Comparison of ENCODE assay signal across 11 mouse cellular contexts in genomic region chr10:68281775-68282106, GRCm38 (mm10). TPM values are rescaled to one million over a fixed set of nuclear protein-coding genes. Genes with fewer than 3 reads are reported as not detected.
DNase-seq lines count a peak whose midpoint lies in the region; ATAC-seq and TF ChIP-seq lines count a peak whose summit lies in the region.
"Had no signal": no experiment of that assay in that cellular context is flagged by ENCODE, and none has a peak within 500 bp of the region (broad histone marks: within the 10 kb centered on the region; RNA-seq: fewer than 3 reads in every experiment).

No protein-coding gene starts in this region.

- no peak for TF ChIP-seq CTCF in brain, embryonic 14.5 days (IDR thresholded peaks at IDR 0.05; ENCODE audit: borderline replicate concordance, extremely low read depth, insufficient read depth, insufficient read length)

- no peak for TF ChIP-seq POLR2A in brain, embryonic 14.5 days (IDR thresholded peaks at IDR 0.05; ENCODE audit: borderline replicate concordance, extremely low read depth, insufficient read depth, insufficient read length, poor library complexity, severe bottlenecking)

- no peaks in the 10 kb centered on the region for H3K27me3 ChIP-seq in forebrain, embryonic 15.5 days
- H3K27me3 ChIP-seq in forebrain, embryonic 16.5 days (replicated peaks; ENCODE audit: control insufficient read depth, insufficient read depth, low read length), result no peaks in the 10 kb centered on the region
- H3K27me3 ChIP-seq in kidney, embryonic 15.5 days, result no peaks in the 10 kb centered on the region
- H3K27me3 ChIP-seq in midbrain, embryonic 14.5 days (ENCODE audit: control insufficient read depth, insufficient read depth, low read length), result no peaks in the 10 kb centered on the region
- H3K27me3 ChIP-seq: embryonic facial prominence, embryonic 13.5 days had no signal

- no peak overlapping the region for H3K4me3 ChIP-seq in forebrain, embryonic 15.5 days
- H3K4me3 ChIP-seq in forebrain, embryonic 16.5 days (replicated peaks; ENCODE audit: low read length), result no peak overlapping the region
- no peak overlapping the region for H3K4me3 ChIP-seq in kidney, embryonic 15.5 days (replicated peaks)
- H3K4me3 ChIP-seq in midbrain, embryonic 14.5 days (replicated peaks; ENCODE audit: low read depth, low read length), result no peak overlapping the region

- WGBS in forebrain, embryonic 15.5 days, result 27% methylated on average over 3 of the region's 3 CpGs
- WGBS in forebrain, embryonic 16.5 days, result 23% methylated on average over 3 of the region's 3 CpGs
- 6% methylated on average over 3 of the region's 3 CpGs for WGBS in kidney, embryonic 15.5 days
- WGBS in midbrain, embryonic 14.5 days, result 19% methylated on average over 3 of the region's 3 CpGs

- peak overlapping the region; percentile 3; the same call in 1 of the 2 replicates for H3K27ac ChIP-seq in forebrain, embryonic 15.5 days (replicated peaks)
- H3K27ac ChIP-seq in forebrain, embryonic 16.5 days (ENCODE audit: low read length), result no peak overlapping the region
- H3K27ac ChIP-seq in kidney, embryonic 15.5 days, result peak overlapping the region; percentile 78
- H3K27ac ChIP-seq in midbrain, embryonic 14.5 days (replicated peaks; ENCODE audit: low read depth, low read length), result peak overlapping the region; percentile 14; the same call in 1 of the 2 replicates
- H3K27ac ChIP-seq: liver, embryonic 14.5 days had no signal

- DNase-seq in kidney, adult 8-10 months, result no peak
- DNase-seq in brain, embryonic 14.5 days (ENCODE audit: low read depth), result peak; percentile 63
- peak; percentile 58 for DNase-seq in midbrain, embryonic 14.5 days
- no peak for DNase-seq in c-Kit-positive CD71-positive TER-119-positive erythroid progenitor cells, embryonic 14.5 days (ENCODE audit: low spot score)
- no peak for DNase-seq in cerebellum, postnatal 14 days
- DNase-seq: right cerebral cortex, postnatal 25 days had no signal

- ATAC-seq in forebrain, embryonic 15.5 days (replicated peaks), result no peak
- ATAC-seq in forebrain, embryonic 16.5 days, result no peak
- no peak for ATAC-seq in kidney, embryonic 15.5 days (replicated peaks; ENCODE audit: low FRiP score)
- no peak for ATAC-seq in midbrain, embryonic 14.5 days (ENCODE audit: low FRiP score, low TSS enrichment)

- H3K9me3 ChIP-seq in forebrain, embryonic 15.5 days, result no peaks in the 10 kb centered on the region
- H3K9me3 ChIP-seq in forebrain, embryonic 16.5 days (ENCODE audit: control insufficient read depth, low read length), result no peaks in the 10 kb centered on the region
- no peaks in the 10 kb centered on the region for H3K9me3 ChIP-seq in kidney, embryonic 15.5 days (replicated peaks)
- H3K9me3 ChIP-seq in midbrain, embryonic 14.5 days (ENCODE audit: control insufficient read depth, low read length), result no peaks in the 10 kb centered on the region
- H3K9me3 ChIP-seq: embryonic facial prominence, embryonic 13.5 days had no signal

- H3K36me3 ChIP-seq in forebrain, embryonic 15.5 days, result no peaks in the 10 kb centered on the region
- H3K36me3 ChIP-seq in forebrain, embryonic 16.5 days (ENCODE audit: control insufficient read depth, insufficient read depth), result no peaks in the 10 kb centered on the region
- H3K36me3 ChIP-seq in kidney, embryonic 15.5 days, result no peaks in the 10 kb centered on the region
- H3K36me3 ChIP-seq in midbrain, embryonic 14.5 days (ENCODE audit: control insufficient read depth, insufficient read depth, low read length), result no peaks in the 10 kb centered on the region
- H3K36me3 ChIP-seq: embryonic facial prominence, embryonic 13.5 days had no signal

- no peak overlapping the region for H3K4me2 ChIP-seq in forebrain, embryonic 15.5 days (replicated peaks)
- H3K4me2 ChIP-seq in forebrain, embryonic 16.5 days (ENCODE audit: low read length), result no peak overlapping the region
- peak overlapping the region; percentile 79; the same call in 1 of the 2 replicates for H3K4me2 ChIP-seq in kidney, embryonic 15.5 days
- no peak overlapping the region for H3K4me2 ChIP-seq in midbrain, embryonic 14.5 days (ENCODE audit: low read length)

- peaks cover 41% of the 10 kb centered on the region for H3K4me1 ChIP-seq in forebrain, embryonic 15.5 days
- H3K4me1 ChIP-seq in forebrain, embryonic 16.5 days (replicated peaks; ENCODE audit: control insufficient read depth, insufficient read depth, low read length), result peaks cover 14% of the 10 kb centered on the region
- H3K4me1 ChIP-seq in kidney, embryonic 15.5 days, result peaks cover 34% of the 10 kb centered on the region
- H3K4me1 ChIP-seq in midbrain, embryonic 14.5 days (ENCODE audit: control insufficient read depth, insufficient read depth, low read length), result peaks cover 28% of the 10 kb centered on the region

- H3K9ac ChIP-seq in forebrain, embryonic 15.5 days (replicated peaks), result no peak overlapping the region
- no peak overlapping the region for H3K9ac ChIP-seq in forebrain, embryonic 16.5 days (replicated peaks; ENCODE audit: low read depth, low read length)
- no peak overlapping the region for H3K9ac ChIP-seq in kidney, embryonic 15.5 days
- H3K9ac ChIP-seq in midbrain, embryonic 14.5 days (replicated peaks; ENCODE audit: low read length), result no peak overlapping the region
- H3K9ac ChIP-seq: embryonic facial prominence, embryonic 13.5 days; liver, embryonic 14.5 days had no signal

RNA-seq across cellular contexts. Expression of gene Arid5b, which starts 3.2 kb away (rescaled TPM):
- polyA plus RNA-seq in forebrain, embryonic 15.5 days (2015; fragmentation: Nextera tagmentation; extraction: Ambion mirVana), result 14.4 and 15.1 TPM in 2 replicates
- polyA plus RNA-seq in forebrain, embryonic 16.5 days (2015; fragmentation: Nextera tagmentation; extraction: Ambion mirVana), result 14.4 and 14.7 TPM in 2 replicates
- polyA plus RNA-seq in kidney, embryonic 15.5 days (2015; fragmentation: Nextera tagmentation; extraction: Ambion mirVana), result 35.8 and 38.6 TPM in 2 replicates
- 5.9 and 11.2 TPM in 2 replicates for polyA plus RNA-seq in brain, embryonic 14.5 days (2012; rRNA removed)
- polyA plus RNA-seq in midbrain, embryonic 14.5 days (2014; fragmentation: Nextera tagmentation; extraction: Ambion mirVana), result 18.4 and 22.2 TPM in 2 replicates

Comparison
In these comparisons a context has a peak if more than half of its experiments do, and no peak if none do; other contexts are left out.
1. DNase-seq: peak in brain, embryonic 14.5 days (single experiment) and midbrain, embryonic 14.5 days (single experiment); none in kidney, adult 8-10 months (0 of 2), c-Kit-positive CD71-positive TER-119-positive erythroid progenitor cells, embryonic 14.5 days (single experiment) and cerebellum, postnatal 14 days (0 of 2).